Mouse (Mus musculus) kidney, adult 2 months (tissue): ENCODE results near the gene Fam120c.

Experiments
- CTCF ChIP-seq: fragments of 200-500 bp; conservative IDR thresholded peaks from 2 replicates; pipeline ENCODE4 v1.5.1; 2011; ENCODE audit warnings: low read depth, mild to moderate bottlenecking, control low read depth, low read length, moderate library complexity, mixed read lengths; ENCODE audit not compliant: insufficient read depth, insufficient read length
- POLR2A ChIP-seq: fragments of 200-500 bp; IDR thresholded peaks from one replicate; pipeline ENCODE4 v1.6.1; 2011; ENCODE audit warnings: low read depth, low read length, control low read depth

DNA sequence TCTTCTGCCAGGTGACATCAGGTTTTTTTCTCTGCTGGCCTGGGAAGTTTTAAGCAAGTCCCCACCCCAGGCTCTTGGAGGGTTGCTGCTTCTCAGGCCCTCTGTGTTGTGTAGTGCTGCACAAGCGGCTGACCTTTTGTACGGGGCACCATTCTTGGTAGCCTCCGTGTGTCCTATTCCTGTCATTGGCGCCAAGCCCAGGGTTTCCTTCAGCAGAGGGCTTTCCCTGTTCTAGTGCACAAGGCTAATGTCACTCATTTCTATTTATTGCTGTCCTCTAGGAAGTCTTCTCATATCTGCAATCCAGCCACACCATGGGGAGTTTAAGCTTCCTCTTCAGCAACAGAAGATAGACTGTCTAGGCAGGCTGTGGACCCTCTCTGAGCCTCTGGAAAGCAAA lies 6.2 kb upstream of the Fam120c start:
- TF ChIP-seq POLR2A, result no peak
- TF ChIP-seq CTCF, result no peak
